Mouse (Mus musculus) neural tube, embryonic 13.5 days (tissue): ENCODE data around the gene Bmp5. TPM values are rescaled to one million over a fixed set of nuclear protein-coding genes. Genes with fewer than 3 reads are reported as not detected.
"Not testable (repeated sequence)": the region's sequence is repeated elsewhere in the genome, so short reads cannot be mapped to it uniquely, and the experiment has no call there.

Experiments used
- ATAC-seq: fragments of 200-750 bp; cut with Nextera tagmentation; 2 replicates; pipeline ENCODE4 v1.8.0; 2017; ENCODE audit warnings: low read depth, mild to moderate bottlenecking, moderate TSS enrichment, moderate library complexity
- H3K27ac ChIP-seq: fragments of 300-500 bp; sonication (generic); replicated peaks from 2 replicates; pipeline ENCODE4 v1.5.1; 2015; ENCODE audit warnings: moderate library complexity, mild to moderate bottlenecking, inconsistent platforms
- H3K27me3 ChIP-seq: fragments of 300-500 bp; sonication (generic); 2 replicates; pipeline ENCODE4 v1.6.1; 2015; ENCODE audit warnings: mild to moderate bottlenecking, inconsistent platforms
- H3K36me3 ChIP-seq: fragments of 300-500 bp; sonication (generic); 2 replicates; pipeline ENCODE4 v1.6.1; 2015; ENCODE audit warnings: mild to moderate bottlenecking, inconsistent platforms
- H3K4me1 ChIP-seq: fragments of 300-500 bp; sonication (generic); replicated peaks from 2 replicates; pipeline ENCODE4 v1.6.1; 2015; ENCODE audit warnings: inconsistent platforms
- H3K4me2 ChIP-seq: fragments of 300-500 bp; sonication (generic); 2 replicates; pipeline ENCODE4 v1.6.1; 2015; ENCODE audit warnings: inconsistent platforms, mild to moderate bottlenecking, moderate library complexity
- H3K4me3 ChIP-seq: fragments of 300-500 bp; sonication (generic); 2 replicates; pipeline ENCODE4 v1.5.1; 2015; ENCODE audit warnings: mild to moderate bottlenecking, inconsistent platforms
- H3K9ac ChIP-seq: fragments of 300-500 bp; sonication (generic); 2 replicates; pipeline ENCODE4 v1.6.1; 2015; ENCODE audit warnings: moderate library complexity, mild to moderate bottlenecking, inconsistent platforms
- H3K9me3 ChIP-seq: fragments of 300-500 bp; sonication (generic); 2 replicates; pipeline ENCODE4 v1.6.1; 2016; ENCODE audit warnings: inconsistent platforms
- WGBS: fragments of 180-500 bp; shearing (Covaris S2); methylation state at CpG from one replicate; pipeline ENCODE4 v1.1.7; 2015; 5-methylcytosine and 5-hydroxymethylcytosine counted together
- polyA plus RNA-seq: library from polyadenylated mRNA; unstranded; fragments of >200 nt; fragmentation: Nextera tagmentation; extraction: Ambion mirVana; gene quantifications from 2 replicates; pipeline ENCODE4 v1.2.1, GENCODE M21; 2015

The Bmp5 gene
- polyA plus RNA-seq, 1 experiment from 2014 or later, result 3.9 TPM

DNA sequence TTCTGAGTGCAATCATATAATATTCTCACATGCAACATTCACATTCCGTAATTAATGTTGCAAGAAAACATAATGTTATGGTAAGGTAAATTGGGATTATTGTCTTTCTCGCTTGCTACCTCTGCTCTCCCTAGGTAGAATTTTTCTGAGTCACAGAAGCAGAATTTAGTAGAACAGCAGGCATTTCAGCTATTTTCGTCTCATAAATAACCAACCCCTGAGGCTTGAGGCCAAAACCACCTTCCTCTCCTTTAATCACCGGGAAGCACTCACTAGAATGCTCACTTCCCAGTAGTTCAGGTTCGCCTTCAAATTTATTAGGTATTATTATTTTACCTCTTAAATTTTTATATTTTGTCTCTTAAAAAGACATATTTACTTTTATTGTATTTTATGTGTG, 10.8 kb downstream of the Bmp5 start:
- Histone ChIP-seq H3K9ac (no peak overlapping the region), H3K27me3 (no peaks in the 10 kb centered on the region), H3K9me3 (no peaks in the 10 kb centered on the region), H3K4me1 (peaks cover 11% of the 10 kb centered on the region), H3K36me3 (no peaks in the 10 kb centered on the region), H3K27ac (no peak overlapping the region), H3K4me3 (no peak overlapping the region), H3K4me2 (no peak overlapping the region)
- ATAC-seq, result no peak
- 80% methylated on average over 5 of the region's 5 CpGs for WGBS

DNA sequence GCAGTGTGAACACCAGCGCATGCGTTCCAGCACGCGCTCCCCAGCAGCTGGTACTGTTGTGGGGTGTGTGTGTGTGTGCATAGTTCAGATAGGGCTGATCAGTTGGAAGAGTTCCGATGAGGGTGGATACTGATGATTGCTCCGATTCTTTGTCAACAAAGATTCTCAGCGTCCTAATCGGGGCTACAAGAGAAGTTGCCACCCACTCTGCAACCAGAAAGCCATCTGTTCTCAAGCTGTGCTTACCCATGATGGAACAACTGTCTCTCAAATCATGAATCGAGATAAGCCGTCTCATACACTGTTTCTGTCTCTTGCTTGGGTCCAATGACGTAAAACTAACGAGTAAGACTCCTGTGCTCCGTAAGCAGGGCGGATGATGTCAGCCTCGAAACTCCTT, 12.0 kb downstream of the Bmp5 start:
- Histone ChIP-seq H3K27me3 (no peaks in the 10 kb centered on the region), H3K4me3 (no peak overlapping the region), H3K27ac (no peak overlapping the region), H3K36me3 (no peaks in the 10 kb centered on the region), H3K4me1 (0 out of 2 replicates have a peak, but pooled peaks cover 4% of the 10 kb centered on the region), H3K9ac (no peak overlapping the region), H3K4me2 (no peak overlapping the region), H3K9me3 (no peaks in the 10 kb centered on the region)
- 91% methylated on average over 15 of the region's 15 CpGs for whole genome bisulfite sequencing
- ATAC-seq, result no peak

DNA sequence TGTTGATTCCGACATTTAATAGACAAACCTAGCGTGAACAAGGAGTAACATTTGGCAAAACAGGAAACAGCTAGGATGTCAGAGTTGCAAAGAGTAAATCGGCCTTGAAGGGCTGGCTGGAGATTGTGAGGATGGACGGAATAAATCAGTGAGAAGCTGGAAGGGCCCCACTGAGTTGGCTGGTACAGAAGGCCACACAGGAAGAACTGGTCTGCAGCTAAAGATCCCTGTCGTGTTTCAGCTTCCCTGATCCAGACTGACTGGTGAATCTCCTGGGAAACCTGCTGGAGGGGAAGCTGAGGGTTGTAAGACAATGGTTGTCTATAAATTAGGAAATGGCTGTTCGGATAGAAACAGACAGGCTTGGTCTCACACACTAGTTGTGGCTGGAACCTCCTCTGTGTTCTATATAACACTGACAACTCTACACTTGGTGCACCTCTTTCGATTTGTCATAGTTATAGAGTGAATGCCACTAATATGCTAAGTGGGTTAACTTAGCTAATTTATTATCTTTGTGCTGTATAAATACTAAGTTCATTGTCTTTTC, 14.8 kb downstream of the Bmp5 start:
- H3K4me1 ChIP-seq, result 0 out of 2 replicates have a peak, but pooled peaks cover 4% of the 10 kb centered on the region
- no peaks in the 10 kb centered on the region for H3K9me3 ChIP-seq
- H3K27me3 ChIP-seq, result no peaks in the 10 kb centered on the region
- no peak overlapping the region for H3K9ac ChIP-seq
- no peak overlapping the region for H3K27ac ChIP-seq
- H3K4me3 ChIP-seq, result no peak overlapping the region
- H3K36me3 ChIP-seq, result no peaks in the 10 kb centered on the region
- ATAC-seq, result peak; percentile 32; the same call in 1 of the 2 replicates
- H3K4me2 ChIP-seq, result no peak overlapping the region
- 25% methylated on average over 7 of the region's 7 CpGs for WGBS

DNA sequence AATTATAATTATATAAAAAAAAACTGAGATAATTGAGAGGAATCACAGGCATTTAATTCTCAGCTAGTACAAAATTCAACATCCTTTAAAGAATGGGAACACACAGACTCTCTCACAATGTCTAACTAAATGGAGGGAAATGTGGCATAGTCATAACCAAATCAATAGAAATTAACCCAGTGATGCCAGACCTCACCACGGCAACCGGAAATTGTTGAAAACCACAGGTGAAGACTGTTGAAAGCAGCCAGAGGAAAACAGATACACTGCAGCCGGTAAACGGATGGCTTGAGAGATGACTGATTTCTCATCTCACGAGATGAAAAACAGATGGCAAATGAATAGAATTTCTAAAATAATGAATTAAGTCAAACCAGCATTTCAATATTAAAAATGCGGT, 29.8 kb downstream of the Bmp5 start:
- H3K4me3 ChIP-seq, result no peak overlapping the region
- no peak overlapping the region for H3K4me2 ChIP-seq
- H3K4me1 ChIP-seq, result no peaks in the 10 kb centered on the region
- H3K9ac ChIP-seq, result no peak overlapping the region
- H3K27ac ChIP-seq, result no peak overlapping the region
- no peak for ATAC-seq
- H3K36me3 ChIP-seq, result no peaks in the 10 kb centered on the region
- H3K9me3 ChIP-seq, result no peaks in the 10 kb centered on the region
- WGBS, result 90% methylated on average over 6 of the region's 6 CpGs
- H3K27me3 ChIP-seq, result no peaks in the 10 kb centered on the region

DNA sequence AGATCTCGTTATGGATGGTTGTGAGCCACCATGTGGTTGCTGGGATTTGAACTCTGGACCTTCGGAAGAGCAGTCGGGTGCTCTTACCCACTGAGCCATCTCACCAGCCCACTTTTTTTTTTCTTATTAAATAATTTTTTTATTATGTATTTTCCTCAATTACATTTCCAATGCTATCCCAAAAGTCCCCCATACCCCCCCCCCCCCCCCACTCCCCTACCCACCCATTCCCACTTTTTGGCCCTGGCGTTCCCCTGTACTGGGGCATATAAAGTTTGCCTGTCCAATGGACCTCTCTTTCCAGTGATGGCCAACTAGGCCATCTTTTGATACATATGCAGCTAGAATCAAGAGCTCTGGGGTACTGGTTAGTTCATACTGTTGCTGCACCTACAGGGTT, 33.0 kb downstream of the Bmp5 start:
- not testable (repeated sequence) for H3K4me1 ChIP-seq, H3K27ac ChIP-seq, H3K4me3 ChIP-seq, H3K36me3 ChIP-seq, H3K4me2 ChIP-seq, H3K9ac ChIP-seq, ATAC-seq, H3K9me3 ChIP-seq, H3K27me3 ChIP-seq
- 83% methylated on average over 4 of the region's 4 CpGs for WGBS

DNA sequence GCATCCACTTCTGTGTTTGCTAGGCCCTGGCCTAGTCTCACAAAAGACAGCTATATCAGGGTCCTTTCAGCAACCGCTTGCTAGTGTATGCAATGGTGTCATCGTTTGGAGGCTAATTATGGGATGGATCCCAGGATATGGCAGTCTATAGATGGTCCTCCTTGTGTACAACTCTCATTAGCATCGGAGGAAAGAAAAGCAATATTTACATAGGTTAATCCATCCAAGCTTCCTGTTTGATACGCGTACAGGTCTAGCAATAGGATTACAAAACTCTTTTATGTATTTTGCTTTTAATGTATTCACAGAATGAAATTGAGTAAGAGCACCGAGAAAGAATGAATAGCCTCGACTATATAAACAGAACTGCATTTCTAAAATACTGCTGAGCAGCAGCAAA, 33.5 kb downstream of the Bmp5 start:
- Histone ChIP-seq H3K27me3 (no peaks in the 10 kb centered on the region), H3K36me3 (no peaks in the 10 kb centered on the region), H3K27ac (no peak overlapping the region), H3K4me3 (no peak overlapping the region), H3K9me3 (no peaks in the 10 kb centered on the region), H3K4me1 (no peaks in the 10 kb centered on the region), H3K9ac (no peak overlapping the region), H3K4me2 (no peak overlapping the region)
- ATAC-seq, result no peak
- 89% methylated on average over 7 of the region's 7 CpGs for WGBS

DNA sequence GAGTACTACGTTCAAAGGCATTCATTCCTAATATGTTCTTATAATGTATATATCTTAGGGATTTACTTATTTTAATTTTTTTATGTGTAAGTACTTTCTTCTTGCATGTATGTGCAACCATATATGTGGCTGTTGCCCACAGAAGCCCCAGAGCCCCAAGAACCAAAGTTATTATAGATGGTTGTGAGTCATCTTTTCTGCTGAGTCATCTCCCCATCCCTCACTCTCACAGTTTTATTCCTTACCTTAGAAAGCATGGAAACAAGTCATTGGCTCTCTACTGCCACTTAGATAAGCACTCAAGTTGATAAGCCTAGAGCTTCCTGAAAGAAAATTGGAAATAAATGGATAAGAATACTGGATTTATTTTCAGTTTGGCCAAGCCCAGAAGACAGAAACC, 40.0 kb downstream of the Bmp5 start:
- H3K4me1 ChIP-seq, result no peaks in the 10 kb centered on the region
- no peak for ATAC-seq
- H3K36me3 ChIP-seq, result no peaks in the 10 kb centered on the region
- H3K4me2 ChIP-seq, result no peak overlapping the region
- H3K9me3 ChIP-seq, result no peaks in the 10 kb centered on the region
- 84% methylated on average over 1 of the region's 1 CpGs for WGBS
- H3K9ac ChIP-seq, result no peak overlapping the region
- no peaks in the 10 kb centered on the region for H3K27me3 ChIP-seq
- no peak overlapping the region for H3K27ac ChIP-seq
- no peak overlapping the region for H3K4me3 ChIP-seq

DNA sequence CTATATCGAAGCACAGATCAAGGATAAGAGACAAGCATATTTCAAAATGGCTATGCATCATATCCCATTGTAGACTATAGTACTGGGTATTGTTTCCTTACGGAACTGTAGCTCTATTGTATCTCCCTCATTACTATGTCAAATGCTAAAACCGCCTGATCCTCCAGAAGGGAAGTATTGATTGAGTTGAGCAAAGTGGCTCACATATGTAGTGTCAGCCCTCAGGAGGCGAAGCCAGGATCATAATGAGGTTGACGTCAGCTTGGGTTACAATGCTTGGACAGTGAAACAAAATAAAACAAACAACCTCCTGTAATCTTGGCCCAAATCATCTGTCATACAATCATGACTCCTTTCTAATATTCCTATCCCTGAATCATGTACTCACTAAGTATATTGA, 43.2 kb downstream of the Bmp5 start:
- Histone ChIP-seq H3K27me3 (no peaks in the 10 kb centered on the region), H3K9me3 (no peaks in the 10 kb centered on the region), H3K36me3 (no peaks in the 10 kb centered on the region), H3K4me2 (no peak overlapping the region), H3K9ac (no peak overlapping the region), H3K4me3 (no peak overlapping the region), H3K4me1 (no peaks in the 10 kb centered on the region), H3K27ac (no peak overlapping the region)
- no peak for ATAC-seq
- 79% methylated on average over 5 of the region's 5 CpGs for WGBS

DNA sequence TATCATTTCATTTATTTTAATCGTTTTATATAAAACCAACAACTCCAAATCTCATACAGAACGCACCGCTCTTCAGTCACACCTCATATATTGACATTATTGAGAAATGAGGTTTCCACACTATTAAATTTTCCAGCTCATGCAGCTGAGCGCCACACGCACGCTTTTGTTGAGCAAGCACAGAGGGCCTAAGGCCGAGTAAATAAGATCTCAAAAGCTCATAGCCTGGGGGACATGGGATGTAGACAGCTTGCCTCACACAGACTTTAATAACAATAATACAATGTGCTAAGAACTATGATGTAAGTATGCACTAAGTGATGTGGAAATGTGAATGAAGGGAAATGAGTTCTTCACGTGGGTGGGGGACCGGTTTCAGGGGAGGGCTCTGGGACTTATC, 57.3 kb downstream of the Bmp5 start:
- no peaks in the 10 kb centered on the region for H3K27me3 ChIP-seq
- H3K36me3 ChIP-seq, result no peaks in the 10 kb centered on the region
- no peaks in the 10 kb centered on the region for H3K9me3 ChIP-seq
- no peak overlapping the region for H3K9ac ChIP-seq
- no peak overlapping the region for H3K27ac ChIP-seq
- H3K4me2 ChIP-seq, result no peak overlapping the region
- no peak overlapping the region for H3K4me3 ChIP-seq
- WGBS, result 54% methylated on average over 9 of the region's 9 CpGs
- H3K4me1 ChIP-seq, result 0 out of 2 replicates have a peak, but pooled peaks cover 3% of the 10 kb centered on the region
- no peak for ATAC-seq

DNA sequence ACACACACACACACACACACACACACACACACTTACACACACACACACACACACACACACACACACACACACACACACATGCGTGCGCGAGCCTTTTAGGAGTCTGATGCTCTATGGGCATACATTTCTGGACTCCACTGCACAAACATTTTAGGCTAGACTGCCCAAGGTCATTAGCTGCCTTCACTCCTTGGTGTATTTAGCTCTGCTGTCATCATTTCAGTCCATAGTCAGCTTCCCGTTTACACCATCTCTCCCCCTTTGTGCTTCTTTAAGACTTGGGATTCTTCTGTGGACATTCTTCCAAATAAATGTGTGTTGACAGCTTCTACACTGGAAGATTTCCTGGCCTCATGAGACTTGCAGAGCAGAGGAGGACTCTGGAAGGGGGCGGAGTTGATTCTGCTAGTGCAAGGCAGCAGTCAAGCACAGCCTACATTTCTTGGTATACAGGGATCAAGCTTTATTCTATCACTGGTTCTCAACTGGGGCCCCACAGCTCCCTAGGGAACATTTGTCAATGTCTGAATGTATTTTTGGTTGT, 58.1 kb downstream of the Bmp5 start:
- H3K27me3 ChIP-seq, result no peaks in the 10 kb centered on the region
- ATAC-seq, result no peak
- H3K4me2 ChIP-seq, result no peak overlapping the region
- 0 out of 2 replicates have a peak, but pooled peaks cover 3% of the 10 kb centered on the region for H3K4me1 ChIP-seq
- WGBS, result 80% methylated on average over 5 of the region's 5 CpGs
- H3K9ac ChIP-seq, result no peak overlapping the region
- no peak overlapping the region for H3K27ac ChIP-seq
- no peak overlapping the region for H3K4me3 ChIP-seq
- H3K36me3 ChIP-seq, result no peaks in the 10 kb centered on the region
- H3K9me3 ChIP-seq, result no peaks in the 10 kb centered on the region

DNA sequence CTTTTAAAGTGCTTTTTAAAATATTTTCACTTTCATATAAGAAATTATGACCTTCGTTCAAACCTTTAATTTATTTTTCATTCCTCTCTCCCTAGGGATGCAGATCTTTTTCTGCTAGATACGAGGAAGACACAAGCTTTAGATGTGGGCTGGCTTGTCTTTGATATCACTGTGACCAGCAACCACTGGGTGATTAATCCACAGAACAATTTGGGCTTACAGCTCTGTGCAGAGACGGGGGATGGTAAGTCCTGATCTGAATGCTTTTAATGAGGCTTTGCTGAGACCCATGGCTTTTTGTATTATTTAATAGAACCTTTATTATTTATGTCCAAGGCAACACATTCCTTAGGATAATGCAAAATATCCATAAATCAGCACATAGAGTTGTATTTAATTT, 64.3 kb downstream of the Bmp5 start:
- H3K27me3 ChIP-seq, result no peaks in the 10 kb centered on the region
- ATAC-seq, result no peak
- H3K9ac ChIP-seq, result no peak overlapping the region
- H3K4me1 ChIP-seq, result no peaks in the 10 kb centered on the region
- no peaks in the 10 kb centered on the region for H3K9me3 ChIP-seq
- H3K27ac ChIP-seq, result no peak overlapping the region
- H3K4me2 ChIP-seq, result no peak overlapping the region
- no peaks in the 10 kb centered on the region for H3K36me3 ChIP-seq
- H3K4me3 ChIP-seq, result no peak overlapping the region
- 67% methylated on average over 3 of the region's 3 CpGs for WGBS

DNA sequence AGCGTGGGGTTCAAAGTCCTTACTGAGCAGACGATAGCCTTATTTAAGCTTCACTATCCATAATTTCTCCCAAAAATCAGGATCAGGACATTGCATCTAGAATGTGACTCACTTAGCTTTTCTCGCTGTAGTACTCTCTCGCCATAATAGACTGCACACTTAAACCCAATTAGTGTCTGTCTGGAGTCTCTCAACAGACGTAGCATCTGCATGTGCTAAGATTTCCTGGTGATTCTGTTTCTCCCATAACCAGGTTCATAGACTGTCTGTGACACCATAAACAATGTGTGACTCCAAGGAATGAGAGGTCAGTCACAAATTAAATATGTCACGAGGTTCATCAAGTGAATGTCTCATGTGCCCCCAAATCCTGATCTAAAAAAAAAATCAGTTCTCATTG, 65.7 kb downstream of the Bmp5 start:
- Histone ChIP-seq H3K36me3 (no peaks in the 10 kb centered on the region), H3K4me2 (no peak overlapping the region), H3K9ac (no peak overlapping the region), H3K27me3 (no peaks in the 10 kb centered on the region), H3K4me1 (no peaks in the 10 kb centered on the region), H3K4me3 (no peak overlapping the region), H3K9me3 (no peaks in the 10 kb centered on the region), H3K27ac (no peak overlapping the region)
- WGBS, result 86% methylated on average over 6 of the region's 6 CpGs
- ATAC-seq, result no peak

DNA sequence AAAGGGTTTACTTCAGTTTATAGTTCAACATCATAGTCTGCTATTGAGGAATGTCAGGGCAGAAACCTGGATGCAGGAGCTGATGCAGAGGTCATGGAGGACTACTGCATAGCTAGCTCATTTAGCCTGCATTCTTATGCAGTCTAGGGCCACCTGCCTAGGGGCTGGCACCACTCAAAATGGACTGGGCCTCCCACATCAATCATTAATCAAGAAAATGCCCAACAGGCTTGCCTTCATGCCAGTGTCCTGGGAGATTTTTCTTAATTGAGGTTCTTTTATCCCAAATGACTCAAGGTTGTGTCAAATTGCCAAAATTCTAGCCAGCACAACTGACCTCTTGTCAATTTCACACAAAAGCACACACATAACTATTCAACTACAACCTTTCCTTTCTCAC, 70.8 kb downstream of the Bmp5 start:
- H3K4me1 ChIP-seq, result no peaks in the 10 kb centered on the region
- H3K36me3 ChIP-seq, result no peaks in the 10 kb centered on the region
- no peak overlapping the region for H3K4me2 ChIP-seq
- ATAC-seq, result no peak
- no peaks in the 10 kb centered on the region for H3K27me3 ChIP-seq
- H3K27ac ChIP-seq, result no peak overlapping the region
- no peaks in the 10 kb centered on the region for H3K9me3 ChIP-seq
- no peak overlapping the region for H3K9ac ChIP-seq
- no peak overlapping the region for H3K4me3 ChIP-seq
